Mouse (Mus musculus) spleen, adult 2 months (tissue): ENCODE measurements around the gene Stk4.

Experiments
- CTCF ChIP-seq: fragments of 200-500 bp; IDR thresholded peaks from 2 replicates; pipeline ENCODE4 v1.5.1; 2011; ENCODE audit warnings: mild to moderate bottlenecking, inconsistent platforms; ENCODE audit not compliant: insufficient read depth, insufficient read length, insufficient replicate concordance; ENCODE audit errors: extremely low read depth
- POLR2A ChIP-seq: fragments of 200-500 bp; IDR thresholded peaks from 2 replicates; pipeline ENCODE4 v1.6.1; 2011; ENCODE audit warnings: low read depth, low read length, inconsistent platforms

- no peak for TF ChIP-seq POLR2A
- TF ChIP-seq CTCF: no peak
Observed at GRCm38 (mm10) chr2:164136393-164136792, 66.3 kb downstream of the Stk4 start.
